Mouse (Mus musculus) heart, embryonic 12.5 days (tissue): ENCODE data around the gene Myh1. TPM values are rescaled to one million over a fixed set of nuclear protein-coding genes. Genes with fewer than 3 reads are reported as not detected.

Source experiments
- ATAC-seq: fragments of 200-750 bp; cut with Nextera tagmentation; 2 replicates; pipeline ENCODE4 v1.8.0; 2017; ENCODE audit warnings: moderate TSS enrichment, moderate library complexity; ENCODE audit not compliant: insufficient number of reproducible peaks, low FRiP score
- H3K27ac ChIP-seq: fragments of 300-500 bp; sonication (generic); 2 replicates; pipeline ENCODE4 v1.5.1; 2016; ENCODE audit warnings: mild to moderate bottlenecking, moderate library complexity; ENCODE audit not compliant: poor library complexity, severe bottlenecking
- H3K27me3 ChIP-seq: fragments of 300-500 bp; sonication (generic); replicated peaks from 2 replicates; pipeline ENCODE4 v1.6.1; 2016; ENCODE audit warnings: mild to moderate bottlenecking, moderate library complexity
- H3K36me3 ChIP-seq: fragments of 300-500 bp; sonication (generic); 2 replicates; pipeline ENCODE4 v1.6.1; 2016; ENCODE audit warnings: mild to moderate bottlenecking, moderate library complexity
- H3K4me1 ChIP-seq: fragments of 300-500 bp; sonication (generic); replicated peaks from 2 replicates; pipeline ENCODE4 v1.6.1; 2016; ENCODE audit warnings: mild to moderate bottlenecking
- H3K4me2 ChIP-seq: fragments of 300-500 bp; sonication (generic); 2 replicates; pipeline ENCODE4 v1.6.1; 2016; ENCODE audit warnings: mild to moderate bottlenecking, moderate library complexity
- H3K4me3 ChIP-seq: fragments of 300-500 bp; sonication (generic); 2 replicates; pipeline ENCODE4 v1.5.1; 2016; ENCODE audit warnings: mild to moderate bottlenecking
- H3K9ac ChIP-seq: fragments of 300-500 bp; sonication (generic); 2 replicates; pipeline ENCODE4 v1.6.1; 2016; ENCODE audit warnings: mild to moderate bottlenecking, moderate library complexity
- H3K9me3 ChIP-seq: fragments of 300-500 bp; sonication (generic); replicated peaks from 2 replicates; pipeline ENCODE4 v1.6.1; 2016; ENCODE audit warnings: mild to moderate bottlenecking, moderate library complexity
- WGBS: fragments of 180-500 bp; shearing (Covaris S2); methylation state at CpG from one replicate; pipeline ENCODE4 v1.1.7; 2016; 5-methylcytosine and 5-hydroxymethylcytosine counted together
- polyA plus RNA-seq: library from polyadenylated mRNA; unstranded; fragments of >200 nt; fragmentation: Nextera tagmentation; extraction: Ambion mirVana; gene quantifications from 2 replicates; pipeline ENCODE4 v1.2.1, GENCODE M21; 2016

The Myh1 gene
- polyA plus RNA-seq, result 0.08 and 0.09 TPM in 2 replicates

DNA sequence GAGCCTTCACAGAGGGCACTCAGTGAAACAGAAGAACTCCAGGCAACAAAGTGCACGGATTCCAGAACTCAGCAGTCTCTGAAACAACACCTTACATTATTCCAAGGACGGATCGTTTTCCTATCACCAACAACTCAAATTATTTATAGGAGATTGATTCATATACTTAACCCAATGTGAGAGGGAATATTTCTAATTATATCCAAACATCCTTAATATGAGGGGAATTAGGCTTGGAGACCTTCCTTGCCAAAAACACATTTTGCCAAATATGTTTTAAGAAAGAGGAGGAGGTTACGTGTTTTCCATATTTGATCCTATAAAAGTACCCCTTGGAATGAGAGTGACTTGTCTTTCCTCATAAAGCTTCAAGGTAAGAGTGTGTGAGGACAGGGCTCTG is at the start of gene Myh1:
Myh1 (plus strand) TSS at position 301 of the 400 bp plus-strand sequence.
- WGBS, result 72% methylated on average over 4 of the region's 4 CpGs
- ATAC-seq, result no peak
- no peak within 1 kb of the TSS for H3K4me2 ChIP-seq
- no peaks in the 10 kb centered on the region for H3K9me3 ChIP-seq
- no peak within 1 kb of the TSS for H3K4me3 ChIP-seq
- no peaks in the 10 kb centered on the region for H3K27me3 ChIP-seq
- no peaks in the 10 kb centered on the region for H3K36me3 ChIP-seq
- H3K4me1 ChIP-seq, result 0 out of 2 replicates have a peak, but pooled peaks cover 3% of the 10 kb centered on the region
- H3K27ac ChIP-seq, result no peak within 1 kb of the TSS
- H3K9ac ChIP-seq, result no peak within 1 kb of the TSS

DNA sequence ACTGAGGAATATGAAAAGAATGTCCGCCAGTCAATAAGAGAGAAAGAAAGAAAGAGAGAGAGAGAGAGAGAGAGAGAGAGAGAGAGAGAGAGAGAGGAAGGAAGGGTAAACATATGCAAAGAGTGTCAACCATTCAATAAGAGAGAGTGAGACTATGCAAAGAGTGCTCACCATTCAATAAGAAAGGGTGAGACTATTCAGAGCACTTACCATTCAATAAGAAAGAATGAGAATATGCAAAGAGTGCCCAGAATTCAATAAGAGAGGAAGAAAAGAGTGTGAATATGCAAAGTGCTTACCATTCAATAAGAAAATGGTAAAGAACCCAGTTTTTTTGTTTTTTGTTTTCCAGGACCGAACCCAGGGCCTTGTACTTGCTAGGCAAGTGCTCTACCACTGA is 49.6 kb upstream of the Myh1 start:
- WGBS, result 73% methylated on average over 2 of the region's 2 CpGs
- ATAC-seq, result no peak

DNA sequence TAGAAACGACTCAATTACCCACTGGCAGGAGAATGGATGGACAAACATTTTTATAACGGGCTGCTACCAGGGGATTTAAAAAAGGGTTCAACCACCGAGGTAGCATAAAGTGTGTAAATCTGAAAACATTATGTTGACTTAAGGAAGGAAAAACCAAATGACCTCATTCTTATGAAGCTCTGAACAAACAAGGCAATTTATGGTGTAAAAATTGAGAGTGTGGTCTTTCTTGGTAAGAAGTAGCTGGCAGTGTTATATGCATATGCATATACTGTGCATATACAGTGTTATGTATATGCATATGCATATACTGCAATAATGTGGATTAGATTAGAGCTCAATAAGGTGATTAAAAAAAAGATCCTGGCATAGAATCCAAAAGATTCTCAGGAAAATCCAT is 48.7 kb upstream of the Myh1 start:
- H3K9me3 ChIP-seq, result no peaks in the 10 kb centered on the region
- H3K36me3 ChIP-seq, result no peaks in the 10 kb centered on the region
- H3K4me3 ChIP-seq, result no peak overlapping the region
- H3K27me3 ChIP-seq, result no peaks in the 10 kb centered on the region
- no peak overlapping the region for H3K27ac ChIP-seq
- H3K4me1 ChIP-seq, result 0 out of 2 replicates have a peak, but pooled peaks cover 3% of the 10 kb centered on the region
- H3K4me2 ChIP-seq, result no peak overlapping the region
- no peak overlapping the region for H3K9ac ChIP-seq
- no peak for ATAC-seq
- WGBS, result 79% methylated on average over 3 of the region's 3 CpGs

More for the DNA sequence above, 49.6 kb upstream of the Myh1 start:
- no peaks in the 10 kb centered on the region for H3K36me3 ChIP-seq
- H3K4me1 ChIP-seq, result 0 out of 2 replicates have a peak, but pooled peaks cover 3% of the 10 kb centered on the region
- no peak overlapping the region for H3K9ac ChIP-seq
- H3K27ac ChIP-seq, result no peak overlapping the region
- no peak overlapping the region for H3K4me2 ChIP-seq
- no peak overlapping the region for H3K4me3 ChIP-seq
- H3K9me3 ChIP-seq, result no peaks in the 10 kb centered on the region
- H3K27me3 ChIP-seq, result no peaks in the 10 kb centered on the region

DNA sequence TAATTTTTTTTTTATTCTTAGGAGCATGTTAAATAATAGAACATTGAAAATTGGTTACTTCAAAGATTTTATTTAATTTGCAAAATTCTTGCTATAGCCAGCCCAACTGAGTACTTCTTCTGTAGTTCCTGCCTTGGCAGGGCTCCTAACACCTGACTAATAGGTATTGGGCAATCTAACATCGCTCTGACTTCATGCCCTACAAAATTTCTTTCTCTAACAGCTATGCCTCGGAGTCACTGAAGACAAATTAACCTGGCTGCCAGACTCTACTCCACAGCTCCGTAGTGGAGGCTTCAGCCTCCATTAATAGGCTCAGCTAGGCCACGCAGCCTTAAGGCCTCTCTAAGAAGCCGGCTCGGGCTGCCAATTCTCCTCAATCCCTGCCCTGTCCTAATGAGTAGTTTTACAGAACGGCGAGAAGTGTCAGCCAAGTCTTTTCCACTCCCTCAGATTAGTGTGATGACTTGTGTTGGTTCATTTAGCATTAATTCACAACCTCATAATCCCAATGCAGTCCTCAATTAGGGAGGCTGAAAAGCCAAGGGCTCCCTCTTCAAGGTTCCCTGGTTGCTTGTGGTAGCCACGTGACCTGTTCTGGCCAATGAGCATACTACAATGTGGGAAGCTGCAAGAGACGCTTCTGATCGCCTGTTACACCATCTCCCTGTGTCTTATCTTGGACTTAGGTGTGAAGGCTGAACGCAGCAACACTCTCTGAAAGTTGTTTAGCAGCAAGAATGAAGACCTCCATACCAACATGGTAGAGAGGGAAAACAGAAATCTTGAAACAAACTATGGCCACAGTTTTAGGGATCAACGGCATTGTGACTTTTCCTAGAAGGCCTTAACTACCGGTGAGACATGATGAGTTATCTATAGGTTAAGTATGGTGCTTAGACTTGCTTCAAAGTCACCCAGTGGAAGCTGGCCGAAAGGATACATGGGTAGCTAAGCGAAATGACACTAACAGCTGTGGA is 47.9 kb upstream of the Myh1 start:
- Histone ChIP-seq H3K4me1 (0 out of 2 replicates have a peak, but pooled peaks cover 3% of the 10 kb centered on the region), H3K27ac (no peak overlapping the region), H3K9ac (no peak overlapping the region), H3K36me3 (no peaks in the 10 kb centered on the region), H3K4me2 (no peak overlapping the region), H3K27me3 (no peaks in the 10 kb centered on the region), H3K9me3 (no peaks in the 10 kb centered on the region), H3K4me3 (no peak overlapping the region)
- WGBS, result 84% methylated on average over 16 of the region's 16 CpGs
- ATAC-seq, result no peak

DNA sequence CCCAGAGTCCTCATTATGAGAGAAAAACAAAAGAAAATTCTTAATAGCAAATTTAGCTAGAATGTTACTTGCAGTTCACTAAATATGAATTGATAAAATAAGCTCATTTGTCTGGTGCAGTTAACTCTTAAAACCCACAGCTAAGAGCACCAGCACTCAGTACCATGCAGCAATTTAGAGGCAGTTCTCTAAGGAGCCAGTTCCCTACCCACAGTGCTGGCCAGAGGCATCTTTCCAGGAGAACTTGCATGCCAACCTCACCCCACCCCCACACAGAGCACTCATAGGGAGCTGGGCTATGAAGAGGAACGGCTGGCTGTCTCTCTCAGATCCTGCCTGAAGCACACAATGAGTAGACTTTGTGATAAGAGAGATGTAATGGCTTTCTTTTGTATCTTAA is 46.7 kb upstream of the Myh1 start:
- no peak for ATAC-seq
- no peaks in the 10 kb centered on the region for H3K27me3 ChIP-seq
- H3K9me3 ChIP-seq, result no peaks in the 10 kb centered on the region
- WGBS, result 13% methylated on average over 1 of the region's 1 CpGs
- no peak overlapping the region for H3K9ac ChIP-seq
- H3K4me2 ChIP-seq, result no peak overlapping the region
- no peak overlapping the region for H3K4me3 ChIP-seq
- H3K27ac ChIP-seq, result no peak overlapping the region
- 0 out of 2 replicates have a peak, but pooled peaks cover 3% of the 10 kb centered on the region for H3K4me1 ChIP-seq
- no peaks in the 10 kb centered on the region for H3K36me3 ChIP-seq

DNA sequence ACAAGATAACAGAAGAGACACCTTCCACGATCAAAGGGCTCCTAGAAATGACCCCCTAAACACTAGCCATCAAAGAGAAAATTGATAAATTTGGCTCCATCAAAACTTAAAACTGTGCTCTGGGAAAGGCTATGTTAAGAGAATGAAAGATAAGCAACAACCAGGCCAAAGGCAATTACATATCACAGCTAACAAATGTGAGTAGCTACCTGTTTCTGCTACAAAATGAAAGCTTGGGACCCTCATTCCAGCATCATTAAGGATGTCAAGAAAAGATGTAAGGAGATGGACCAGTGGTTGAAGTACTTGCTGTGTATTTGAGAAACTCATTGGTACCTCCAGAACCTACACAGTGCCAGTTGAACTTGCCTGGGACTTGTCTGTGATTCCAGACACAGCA is 46.0 kb upstream of the Myh1 start:
- no peaks in the 10 kb centered on the region for H3K36me3 ChIP-seq
- 53% methylated on average over 1 of the region's 1 CpGs for WGBS

DNA sequence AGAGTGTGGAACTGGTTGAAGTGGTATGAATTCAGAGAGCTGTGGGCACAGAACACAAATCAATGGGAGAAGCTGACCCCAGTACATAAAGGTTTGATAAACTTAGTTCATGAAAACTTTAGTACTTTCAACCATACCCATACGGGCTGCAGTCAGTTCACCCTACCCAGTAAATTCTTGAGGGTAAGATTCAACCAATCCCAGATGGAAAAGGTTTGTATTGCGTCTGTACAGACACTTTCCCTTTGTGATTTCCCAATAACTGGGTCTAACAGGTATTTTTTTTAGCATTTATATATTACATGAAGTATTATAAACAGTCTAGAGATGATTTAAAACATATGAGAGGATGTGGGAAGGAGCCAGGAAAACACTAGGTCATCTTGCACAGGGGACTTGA is 44.2 kb upstream of the Myh1 start:
- H3K9me3 ChIP-seq, result no peaks in the 10 kb centered on the region
- H3K4me3 ChIP-seq, result no peak overlapping the region
- H3K27ac ChIP-seq, result no peak overlapping the region
- no peak overlapping the region for H3K4me2 ChIP-seq
- no peaks in the 10 kb centered on the region for H3K27me3 ChIP-seq
- H3K9ac ChIP-seq, result no peak overlapping the region
- no peaks in the 10 kb centered on the region for H3K36me3 ChIP-seq
- H3K4me1 ChIP-seq, result 0 out of 2 replicates have a peak, but pooled peaks cover 3% of the 10 kb centered on the region
- no peak for ATAC-seq
- 80% methylated on average over 2 of the region's 2 CpGs for whole genome bisulfite sequencing

More for the DNA sequence above, 46.0 kb upstream of the Myh1 start:
- Histone ChIP-seq H3K4me3 (no peak overlapping the region), H3K4me1 (0 out of 2 replicates have a peak, but pooled peaks cover 3% of the 10 kb centered on the region), H3K9me3 (no peaks in the 10 kb centered on the region), H3K27me3 (no peaks in the 10 kb centered on the region), H3K27ac (no peak overlapping the region), H3K4me2 (no peak overlapping the region), H3K9ac (no peak overlapping the region)
- ATAC-seq, result no peak

DNA sequence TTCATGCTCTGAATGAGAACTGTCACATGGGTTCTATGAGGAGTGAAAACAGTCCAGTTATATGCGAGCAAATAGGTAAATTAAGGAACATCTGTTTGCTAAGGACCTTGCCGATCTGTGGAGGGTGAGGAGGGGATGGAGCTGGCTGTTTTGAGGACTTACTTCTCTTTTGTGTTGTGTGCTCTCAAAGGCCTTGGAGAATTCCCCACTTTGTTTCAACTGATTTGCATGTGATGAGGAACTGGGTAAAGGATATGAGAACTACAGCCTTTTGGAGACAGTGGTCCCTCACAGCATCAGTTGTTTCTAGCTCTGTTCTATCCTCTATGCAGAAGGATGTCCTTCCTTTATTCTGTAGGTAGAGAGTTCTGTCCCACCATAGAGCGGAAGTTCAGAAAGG is 39.7 kb upstream of the Myh1 start:
- H3K27ac ChIP-seq, result no peak overlapping the region
- H3K27me3 ChIP-seq, result no peaks in the 10 kb centered on the region
- H3K4me1 ChIP-seq, result 0 out of 2 replicates have a peak, but pooled peaks cover 2% of the 10 kb centered on the region
- H3K36me3 ChIP-seq, result no peaks in the 10 kb centered on the region
- ATAC-seq, result no peak
- no peaks in the 10 kb centered on the region for H3K9me3 ChIP-seq
- no peak overlapping the region for H3K4me2 ChIP-seq
- no peak overlapping the region for H3K4me3 ChIP-seq
- WGBS, result 81% methylated on average over 3 of the region's 3 CpGs
- no peak overlapping the region for H3K9ac ChIP-seq

DNA sequence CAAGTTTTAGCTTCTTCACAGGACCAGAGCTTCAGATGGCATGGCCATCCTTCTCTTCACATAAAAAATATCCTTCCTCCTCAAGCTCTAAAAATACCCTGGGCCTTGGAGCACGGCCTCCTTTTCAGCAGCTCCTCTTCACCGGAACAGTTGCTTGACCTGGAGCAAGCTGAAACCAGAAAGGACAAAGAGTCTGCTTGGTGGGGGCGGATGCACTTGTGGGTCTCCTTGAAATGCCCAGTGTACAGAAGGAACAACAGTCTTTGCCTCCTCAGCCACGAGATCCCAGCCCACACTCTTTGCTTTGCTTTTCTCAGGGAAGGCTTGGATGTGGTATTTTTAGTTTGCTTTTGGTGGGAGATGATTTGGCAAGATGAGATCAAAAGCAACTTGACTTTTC is 36.2 kb upstream of the Myh1 start:
- Histone ChIP-seq H3K36me3 (no peaks in the 10 kb centered on the region), H3K9me3 (no peaks in the 10 kb centered on the region), H3K27me3 (no peaks in the 10 kb centered on the region), H3K4me1 (0 out of 2 replicates have a peak, but pooled peaks cover 2% of the 10 kb centered on the region), H3K4me2 (no peak overlapping the region), H3K27ac (no peak overlapping the region), H3K9ac (no peak overlapping the region), H3K4me3 (no peak overlapping the region)
- WGBS, result 66% methylated on average over 4 of the region's 4 CpGs
- ATAC-seq, result no peak

DNA sequence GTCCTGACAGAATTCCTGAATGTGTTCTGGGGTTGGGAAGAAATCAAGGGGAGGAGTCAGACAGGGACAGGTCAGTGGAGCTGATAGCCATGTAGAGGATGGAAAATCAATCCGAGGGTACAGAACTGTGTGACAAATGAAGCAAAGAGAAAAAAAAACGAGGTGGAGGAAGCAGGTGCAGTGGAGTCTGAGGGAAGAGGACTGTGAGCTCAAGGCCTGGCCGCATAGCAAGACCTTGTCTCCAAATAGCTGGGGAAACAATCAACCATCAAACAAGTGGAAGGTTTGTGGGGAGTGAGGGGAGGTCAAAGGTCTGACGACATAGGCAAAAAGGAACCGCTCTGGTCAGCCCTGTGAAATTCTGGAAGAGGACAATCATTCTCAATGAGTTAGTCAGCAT is 35.0 kb upstream of the Myh1 start:
- Histone ChIP-seq H3K4me3 (no peak overlapping the region), H3K27ac (no peak overlapping the region), H3K4me2 (no peak overlapping the region), H3K27me3 (no peaks in the 10 kb centered on the region), H3K9ac (no peak overlapping the region), H3K4me1 (0 out of 2 replicates have a peak, but pooled peaks cover 2% of the 10 kb centered on the region), H3K36me3 (no peaks in the 10 kb centered on the region), H3K9me3 (no peaks in the 10 kb centered on the region)
- no peak for ATAC-seq
- WGBS, result 64% methylated on average over 5 of the region's 5 CpGs

DNA sequence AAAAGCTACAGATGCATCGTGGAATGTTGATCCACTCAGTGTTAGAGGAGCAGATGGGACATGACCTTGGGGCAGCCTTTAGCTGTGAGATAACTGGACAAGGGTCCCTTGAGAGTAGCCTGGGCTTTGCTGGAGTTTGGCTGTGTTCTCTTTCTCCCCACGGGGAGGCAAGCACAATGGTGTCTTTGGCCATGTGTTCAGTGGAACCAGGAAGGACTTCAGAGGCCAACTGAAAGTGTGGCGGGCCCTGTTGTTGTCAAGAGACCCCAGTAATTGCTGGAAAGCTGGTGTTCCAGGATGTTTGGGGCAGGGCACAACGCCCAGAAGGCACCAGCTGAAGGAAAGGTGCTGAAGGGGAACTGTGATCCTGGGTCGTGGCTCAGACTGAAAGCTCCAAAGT is 30.6 kb upstream of the Myh1 start:
- Histone ChIP-seq H3K27ac (no peak overlapping the region), H3K36me3 (no peaks in the 10 kb centered on the region), H3K4me1 (no peaks in the 10 kb centered on the region), H3K4me3 (no peak overlapping the region), H3K9me3 (no peaks in the 10 kb centered on the region), H3K27me3 (no peaks in the 10 kb centered on the region), H3K4me2 (no peak overlapping the region), H3K9ac (no peak overlapping the region)
- WGBS, result 50% methylated on average over 5 of the region's 5 CpGs
- ATAC-seq, result no peak
